Comparison of ENCODE assay signal across 8 mouse cellular contexts in genomic region chr7:99384101-99384611, GRCm38 (mm10). TPM values are rescaled to one million over a fixed set of nuclear protein-coding genes. Genes with fewer than 3 reads are reported as not detected.
A peak's percentile ranks its signal among the peaks of the same experiment; 100 is the strongest.
DNase-seq lines count a peak whose midpoint lies in the region; ATAC-seq and TF ChIP-seq lines count a peak whose summit lies in the region.

No protein-coding gene starts in this region.

- no peak for TF ChIP-seq POLR2A in cerebellum, adult 2 months (IDR thresholded peaks at IDR 0.05; ENCODE audit: borderline replicate concordance, insufficient read depth, low read length)

- DNase-seq in cerebellum, adult 2 months = peak in 1 of 2 experiments; percentile 27
- DNase-seq in cerebellum, adult 8-10 months = no peak
- no peak for DNase-seq in adipocyte (ENCODE audit: low spot score)
- DNase-seq in thymus, adult 18-20 months = no peak

- peak overlapping the region; percentile 79 for H3K4me2 ChIP-seq in heart, embryonic 12.5 days
- peak overlapping the region; percentile 96 for H3K4me2 ChIP-seq in kidney, embryonic 16.5 days (replicated peaks; ENCODE audit: low read depth, low read length)
- peak overlapping the region; percentile 80 for H3K4me2 ChIP-seq in midbrain, embryonic 13.5 days (replicated peaks)

- peak overlapping the region; percentile 92 for H3K9ac ChIP-seq in heart, embryonic 12.5 days
- H3K9ac ChIP-seq in kidney, embryonic 16.5 days (replicated peaks; ENCODE audit: low read length) = peak overlapping the region; percentile 64
- H3K9ac ChIP-seq in midbrain, embryonic 13.5 days (replicated peaks) = peak overlapping the region; percentile 86

- TF ChIP-seq CTCF in cerebellum, adult 2 months (IDR thresholded peaks at IDR 0.05; ENCODE audit: borderline replicate concordance, insufficient read depth, low read depth, low read length) = no peak

- H3K4me1 ChIP-seq in cerebellum, adult 2 months (ENCODE audit: control insufficient read depth, insufficient read depth, low read length) = peaks cover 55% of the 10 kb centered on the region
- H3K4me1 ChIP-seq in heart, embryonic 12.5 days (replicated peaks) = peaks cover 76% of the 10 kb centered on the region
- H3K4me1 ChIP-seq in kidney, embryonic 16.5 days (ENCODE audit: insufficient read depth, low read length) = peaks cover 58% of the 10 kb centered on the region
- peaks cover 56% of the 10 kb centered on the region for H3K4me1 ChIP-seq in midbrain, embryonic 13.5 days (replicated peaks)

- ATAC-seq in heart, embryonic 12.5 days (ENCODE audit: insufficient number of reproducible peaks, low FRiP score) = peak; percentile 13
- ATAC-seq in kidney, embryonic 16.5 days (ENCODE audit: low FRiP score, low TSS enrichment) = no peak
- no peak for ATAC-seq in midbrain, embryonic 13.5 days
- ATAC-seq in frontal cortex, adult (ENCODE audit: low TSS enrichment) = no peak

- H3K4me3 ChIP-seq in cerebellum, adult 2 months (replicated peaks; ENCODE audit: insufficient read depth, low read depth, low read length) = peak overlapping the region; percentile 73
- H3K4me3 ChIP-seq in heart, embryonic 12.5 days = peak overlapping the region; percentile 79
- H3K4me3 ChIP-seq in kidney, embryonic 16.5 days (ENCODE audit: low read length) = peak overlapping the region; percentile 72
- H3K4me3 ChIP-seq in midbrain, embryonic 13.5 days (replicated peaks) = peak overlapping the region; percentile 69

- H3K9me3 ChIP-seq in heart, embryonic 12.5 days (replicated peaks) = no peaks in the 10 kb centered on the region
- H3K9me3 ChIP-seq in kidney, embryonic 16.5 days (ENCODE audit: low read length) = no peaks in the 10 kb centered on the region
- no peaks in the 10 kb centered on the region for H3K9me3 ChIP-seq in midbrain, embryonic 13.5 days

- 60% methylated on average over 4 of the region's 4 CpGs for WGBS in cerebellum, adult 2 months
- WGBS in heart, embryonic 12.5 days = 11% methylated on average over 4 of the region's 4 CpGs
- 29% methylated on average over 4 of the region's 4 CpGs for WGBS in kidney, embryonic 16.5 days
- 21% methylated on average over 4 of the region's 4 CpGs for WGBS in midbrain, embryonic 13.5 days

- H3K36me3 ChIP-seq in heart, embryonic 12.5 days = peaks cover 19% of the 10 kb centered on the region
- H3K36me3 ChIP-seq in kidney, embryonic 16.5 days (ENCODE audit: insufficient read depth, low read length) = no peaks in the 10 kb centered on the region
- peaks cover 23% of the 10 kb centered on the region for H3K36me3 ChIP-seq in midbrain, embryonic 13.5 days

- no peaks in the 10 kb centered on the region for H3K27me3 ChIP-seq in cerebellum, adult 2 months (ENCODE audit: control insufficient read depth, insufficient read depth, low read length)
- no peaks in the 10 kb centered on the region for H3K27me3 ChIP-seq in heart, embryonic 12.5 days (replicated peaks)
- no peaks in the 10 kb centered on the region for H3K27me3 ChIP-seq in kidney, embryonic 16.5 days (ENCODE audit: insufficient read depth, low read length)
- no peaks in the 10 kb centered on the region for H3K27me3 ChIP-seq in midbrain, embryonic 13.5 days

- H3K27ac ChIP-seq in cerebellum, adult 2 months (ENCODE audit: insufficient read depth, low read length) = no peak overlapping the region
- H3K27ac ChIP-seq in heart, embryonic 12.5 days (ENCODE audit: poor library complexity, severe bottlenecking) = peak overlapping the region; percentile 94
- H3K27ac ChIP-seq in kidney, embryonic 16.5 days (ENCODE audit: low read length) = peak overlapping the region; percentile 84
- H3K27ac ChIP-seq in midbrain, embryonic 13.5 days = peak overlapping the region; percentile 57

RNA-seq across cellular contexts. Expression of gene Gdpd5, which starts 2.9 kb away (rescaled TPM):
- polyA plus RNA-seq in cerebellum, adult 2 months (2012; rRNA removed) = 49.4 and 50.0 TPM in 2 replicates
- 28.5 and 28.8 TPM in 2 replicates for polyA plus RNA-seq in heart, embryonic 12.5 days (2016; fragmentation: Nextera tagmentation; extraction: Ambion mirVana)
- polyA plus RNA-seq in kidney, embryonic 16.5 days (2015; fragmentation: Nextera tagmentation; extraction: Ambion mirVana) = 20.5 TPM in 2 replicates
- 42.5 and 46.4 TPM in 2 replicates for polyA plus RNA-seq in midbrain, embryonic 13.5 days (2015; fragmentation: Nextera tagmentation; extraction: Ambion mirVana)

RNA-seq across cellular contexts. Expression of gene Serpinh1, which starts 31.1 kb away (rescaled TPM):
- polyA plus RNA-seq in cerebellum, adult 2 months (2012; rRNA removed) = 24.9 and 25.4 TPM in 2 replicates
- 1,302 and 1,316 TPM in 2 replicates for polyA plus RNA-seq in heart, embryonic 12.5 days (2016; fragmentation: Nextera tagmentation; extraction: Ambion mirVana)
- 1,752 and 1,857 TPM in 2 replicates for polyA plus RNA-seq in kidney, embryonic 16.5 days (2015; fragmentation: Nextera tagmentation; extraction: Ambion mirVana)
- 244 and 284 TPM in 2 replicates for polyA plus RNA-seq in midbrain, embryonic 13.5 days (2015; fragmentation: Nextera tagmentation; extraction: Ambion mirVana)
